Mouse (Mus musculus) myocyte (in vitro differentiated cells): Measurements from ENCODE around the gene Odc1.

Source experiments
- MAX ChIP-seq: IDR thresholded peaks from one replicate; pipeline ENCODE4 v1.6.1; 2011; ENCODE audit warnings: low read depth, mild to moderate bottlenecking, control low read depth
- MYOD1 ChIP-seq, 3 experiments: IDR thresholded peaks; one replicate each; pipeline ENCODE4 v1.6.1; 2011; ENCODE audit warnings: control low read depth in 2 of 3, low read depth in 2 of 3, mild to moderate bottlenecking in 2 of 3, moderate library complexity in 1 of 3; ENCODE audit not compliant: insufficient read length in 2 of 3, control insufficient read depth in 1 of 3
- MYOG ChIP-seq, 3 experiments: IDR thresholded peaks; one replicate each; pipeline ENCODE4 v1.6.1; 2011; ENCODE audit warnings: control low read depth in 2 of 3, low read depth in 2 of 3, mild to moderate bottlenecking in 2 of 3; ENCODE audit not compliant: insufficient read length in 2 of 3, control insufficient read depth in 1 of 3, insufficient read depth in 1 of 3
- POLR2A ChIP-seq: IDR thresholded peaks from one replicate; pipeline ENCODE4 v1.6.1; 2011; ENCODE audit warnings: low read depth, mild to moderate bottlenecking, control low read depth, moderate library complexity; ENCODE audit not compliant: insufficient read length
- POLR2AphosphoS2 ChIP-seq: IDR thresholded peaks from one replicate; pipeline ENCODE4 v1.6.1; 2011; ENCODE audit warnings: low read depth, control low read depth; ENCODE audit not compliant: insufficient read length
- TCF12 ChIP-seq: IDR thresholded peaks from one replicate; pipeline ENCODE4 v1.6.1; 2011; ENCODE audit warnings: mild to moderate bottlenecking, control low read depth; ENCODE audit not compliant: poor library complexity, insufficient read depth, severe bottlenecking
- TCF3 ChIP-seq: IDR thresholded peaks from one replicate; pipeline ENCODE4 v1.6.1; 2011; ENCODE audit warnings: low read depth, control low read depth; ENCODE audit not compliant: insufficient read length
- USF1 ChIP-seq: IDR thresholded peaks from one replicate; pipeline ENCODE4 v1.6.1; 2011; ENCODE audit warnings: low read depth, mild to moderate bottlenecking, control low read depth, moderate library complexity

GRCm38 (mm10) chr12:17554200-17554951, 9.8 kb downstream of the Odc1 start:
- TF ChIP-seq POLR2A (no peak), TCF3 (no peak), MYOG (IDR thresholded peaks at IDR 0.05; ENCODE audit: control insufficient read depth in 1 of 3, insufficient read depth in 1 of 3, insufficient read length in 2 of 3, low read depth in 2 of 3) (no peak), TCF12 (no peak), POLR2AphosphoS2 (no peak), MAX (no peak), USF1 (no peak), MYOD1 (IDR thresholded peaks at IDR 0.05; ENCODE audit: control insufficient read depth in 1 of 3, insufficient read length in 2 of 3, low read depth in 2 of 3) (no peak)
